Mouse (Mus musculus) layer of hippocampus, adult 11-12 months (tissue): Measurements from ENCODE around the gene Ngrn.

Source experiments
- DNase-seq: peaks from one replicate; pipeline ENCODE4 v3.0.0; 2022; ENCODE audit warnings: low spot score

The Ngrn gene

GRCm38 (mm10) chr7:80260625-80261371 lies at the start of gene Ngrn:
Gene Ngrn, plus strand, starts transcription at chr7:80261215.
- peak; percentile 86 for DNase-seq

DNA sequence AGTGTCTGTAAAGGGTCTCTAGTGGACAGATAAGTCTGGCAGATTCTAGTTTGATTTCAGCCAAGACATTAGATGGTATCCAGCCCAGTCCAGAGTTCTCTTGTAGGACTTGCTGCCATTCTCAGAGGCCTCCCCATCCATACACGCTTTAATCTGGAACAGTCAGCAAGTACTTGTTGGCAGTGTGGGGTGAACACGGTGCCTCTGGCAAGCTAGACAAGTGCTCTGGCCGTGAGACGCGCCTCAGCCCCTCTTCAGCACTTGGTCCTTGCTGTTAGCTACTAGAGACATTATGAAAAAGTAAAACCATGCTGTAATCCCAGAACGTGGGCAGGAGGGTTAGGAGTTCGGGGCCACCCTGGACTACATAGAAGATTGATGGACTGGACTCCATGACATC lies 47.4 kb upstream of the Ngrn start:
- DNase-seq = no peak

GRCm38 (mm10) chr7:80214459-80214858 lies 46.6 kb upstream of the Ngrn start:
- no peak for DNase-seq

DNA sequence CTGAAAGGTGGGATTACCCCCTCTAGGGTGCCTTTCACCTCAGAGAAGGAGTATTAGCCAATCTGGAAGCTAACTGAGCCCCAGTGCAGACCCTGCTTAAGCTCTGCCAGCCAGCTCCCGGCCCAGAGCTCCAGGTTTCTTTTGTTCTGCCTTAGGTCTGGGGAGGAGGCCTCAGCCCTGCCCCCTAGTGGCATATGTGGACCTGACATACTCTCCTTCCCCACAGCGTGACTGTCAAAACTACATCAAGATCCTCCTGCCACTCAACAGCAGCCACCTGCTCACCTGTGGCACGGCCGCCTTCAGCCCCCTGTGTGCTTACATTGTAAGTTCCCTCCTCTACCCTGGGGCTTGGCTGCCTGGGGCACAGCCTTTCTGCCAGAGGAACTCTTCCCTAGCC lies 45.6 kb upstream of the Ngrn start:
- peak; percentile 83 for DNase-seq

DNA sequence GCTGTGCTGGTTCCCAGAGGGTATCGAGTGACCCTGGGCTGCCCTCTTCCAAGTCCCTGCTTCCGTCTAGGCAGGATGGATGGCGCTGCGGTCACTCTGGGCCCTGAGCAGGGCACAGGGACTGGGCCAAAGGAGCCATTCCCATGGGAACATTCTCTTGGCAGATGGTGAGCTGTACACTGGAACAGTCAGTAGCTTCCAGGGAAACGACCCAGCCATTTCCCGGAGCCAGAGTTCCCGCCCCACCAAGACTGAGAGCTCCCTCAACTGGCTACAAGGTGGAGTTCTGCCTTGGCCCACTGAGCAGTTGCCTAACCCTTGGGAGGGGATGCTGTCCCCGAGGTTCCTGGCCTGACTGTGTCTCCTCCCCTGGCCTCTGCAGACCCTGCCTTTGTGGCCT lies 44.4 kb upstream of the Ngrn start:
- DNase-seq = no peak

DNA sequence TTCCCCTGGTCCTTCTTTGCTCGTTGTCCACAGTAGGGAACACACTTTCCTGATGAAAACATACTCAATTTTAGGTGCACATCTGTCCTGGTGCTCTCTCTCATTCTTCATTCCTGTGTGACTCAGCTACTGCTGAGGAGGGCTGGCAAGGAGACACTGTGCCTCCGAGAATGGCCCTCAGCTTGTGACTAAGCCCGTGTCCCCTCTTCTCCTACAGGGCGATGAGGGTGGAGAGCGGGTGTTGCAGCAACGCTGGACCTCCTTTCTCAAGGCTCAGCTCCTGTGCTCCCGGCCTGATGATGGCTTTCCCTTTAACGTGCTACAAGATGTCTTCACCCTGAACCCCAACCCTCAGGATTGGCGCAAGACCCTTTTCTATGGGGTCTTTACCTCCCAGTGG lies 42.3 kb upstream of the Ngrn start:
- no peak for DNase-seq

- no peak for DNase-seq
These were observed 40.7 kb upstream of the Ngrn start for GRCm38 (mm10) chr7:80220237-80220797.

DNA sequence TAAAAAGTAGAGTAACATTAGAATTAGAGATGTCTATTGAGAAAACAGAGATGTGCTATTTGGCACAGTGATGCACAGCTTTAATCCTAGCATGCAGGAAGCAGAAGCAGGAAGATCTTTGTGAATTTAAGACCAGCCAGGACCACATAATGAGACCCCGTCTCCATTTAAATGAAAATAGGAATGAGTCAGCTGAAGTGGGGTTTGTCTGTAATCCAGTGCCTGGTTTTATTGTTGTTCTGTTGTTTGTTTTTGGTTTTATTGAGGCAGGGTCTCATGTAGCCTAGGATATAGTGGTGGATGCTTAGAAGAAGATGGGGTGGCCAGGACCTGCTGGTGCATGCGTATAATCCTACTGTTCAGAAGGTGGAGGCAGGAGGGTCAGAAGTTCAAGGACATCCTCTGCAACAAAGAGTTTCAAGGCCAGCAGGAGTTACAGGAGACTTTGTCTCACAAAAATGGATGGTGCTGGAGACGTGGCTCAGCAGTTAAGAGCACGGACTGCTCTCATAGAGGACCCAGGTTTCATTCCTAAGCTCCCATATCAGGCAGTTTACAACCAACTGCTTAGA lies 39.8 kb upstream of the Ngrn start:
- DNase-seq = no peak

DNA sequence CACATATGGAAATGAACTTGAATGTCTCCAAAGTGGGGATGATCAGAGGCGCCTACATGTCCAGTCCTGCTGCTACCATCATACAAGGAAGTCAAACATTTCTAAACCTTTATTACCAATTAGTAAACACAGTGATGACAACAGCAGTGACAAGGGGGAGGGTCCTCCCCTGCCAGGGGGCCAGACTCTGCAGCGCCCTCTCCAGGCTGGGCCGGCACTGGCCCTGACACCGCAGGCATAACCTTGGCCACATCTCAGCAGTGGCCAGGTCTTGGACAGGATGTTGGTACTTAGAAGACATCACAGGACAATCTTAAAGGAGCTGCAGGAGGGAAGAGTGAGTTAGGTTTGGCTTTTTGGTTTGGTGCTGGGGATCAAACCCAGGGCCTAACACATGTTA lies 34.0 kb upstream of the Ngrn start:
- DNase-seq = no peak

- no peak for DNase-seq
These were observed 30.8 kb upstream of the Ngrn start for GRCm38 (mm10) chr7:80230196-80230595.

- no peak for DNase-seq
These were observed 29.0 kb upstream of the Ngrn start for GRCm38 (mm10) chr7:80231971-80232488.

- DNase-seq = peak; percentile 96
These were observed 28.5 kb upstream of the Ngrn start, which contains the start of the genes Cib1 and Gdpgp1 for GRCm38 (mm10) chr7:80232489-80233029. Gene Cib1, minus strand, starts transcription at chr7:80232813. Gene Gdpgp1, plus strand, starts transcription at chr7:80232865.

GRCm38 (mm10) chr7:80233799-80234198 lies 27.2 kb upstream of the Ngrn start:
- no peak for DNase-seq

DNA sequence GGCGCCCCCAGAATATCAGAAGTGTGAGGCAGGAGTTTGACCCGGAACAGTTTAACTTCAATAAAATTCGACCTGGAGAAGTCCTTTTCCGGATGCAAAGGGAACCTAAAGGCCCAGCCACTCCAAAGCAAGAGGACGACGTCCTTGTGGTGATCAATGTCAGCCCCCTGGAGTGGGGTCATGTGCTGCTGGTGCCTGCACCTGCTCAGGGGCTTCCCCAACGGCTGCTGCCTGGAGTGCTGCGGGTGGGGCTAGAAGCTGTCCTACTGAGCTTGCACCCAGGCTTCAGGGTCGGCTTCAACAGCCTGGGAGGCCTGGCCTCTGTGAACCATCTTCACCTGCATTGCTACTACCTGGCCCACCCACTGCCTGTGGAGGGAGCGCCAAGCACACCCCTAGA lies 22.5 kb upstream of the Ngrn start:
- no peak for DNase-seq

DNA sequence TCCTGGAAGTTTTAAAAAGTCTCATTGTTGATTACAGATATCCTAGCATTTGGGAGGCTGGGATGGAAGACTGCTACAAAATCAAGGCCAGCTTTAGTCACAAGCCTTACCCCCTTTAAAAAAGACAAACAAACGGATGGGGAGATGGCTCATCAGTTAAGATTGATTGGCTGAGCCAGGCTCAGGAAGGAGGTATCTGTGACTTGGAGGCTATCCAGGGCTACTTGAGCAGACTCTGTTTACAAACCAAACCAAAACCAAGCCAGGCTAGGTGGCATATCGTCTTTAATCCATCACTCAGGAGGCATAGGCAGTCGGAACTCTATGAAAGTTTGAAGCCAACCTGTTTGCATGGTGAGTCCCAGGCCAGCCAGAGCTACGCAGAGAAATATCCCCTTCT lies 19.4 kb upstream of the Ngrn start:
- DNase-seq = no peak

DNA sequence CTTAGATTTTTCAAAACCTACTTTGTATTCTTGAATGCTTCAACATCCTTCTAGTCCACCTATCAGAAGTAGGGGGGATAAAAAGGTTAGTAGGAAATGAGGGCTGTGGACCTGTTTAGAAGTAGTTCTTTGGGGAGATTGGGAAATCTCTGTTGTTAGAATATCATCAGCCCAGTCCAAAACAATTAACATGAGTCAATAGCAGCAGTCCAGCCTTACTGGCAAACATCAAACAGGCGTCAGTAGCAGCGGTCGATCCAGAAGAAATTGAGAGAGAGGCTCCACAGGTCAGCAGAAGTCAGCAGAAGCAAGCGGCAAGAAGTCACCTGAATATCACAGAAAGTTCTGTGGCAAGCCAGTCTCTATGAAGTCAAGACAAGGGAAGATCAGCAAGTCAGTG lies 16.2 kb upstream of the Ngrn start:
- DNase-seq = no peak

DNA sequence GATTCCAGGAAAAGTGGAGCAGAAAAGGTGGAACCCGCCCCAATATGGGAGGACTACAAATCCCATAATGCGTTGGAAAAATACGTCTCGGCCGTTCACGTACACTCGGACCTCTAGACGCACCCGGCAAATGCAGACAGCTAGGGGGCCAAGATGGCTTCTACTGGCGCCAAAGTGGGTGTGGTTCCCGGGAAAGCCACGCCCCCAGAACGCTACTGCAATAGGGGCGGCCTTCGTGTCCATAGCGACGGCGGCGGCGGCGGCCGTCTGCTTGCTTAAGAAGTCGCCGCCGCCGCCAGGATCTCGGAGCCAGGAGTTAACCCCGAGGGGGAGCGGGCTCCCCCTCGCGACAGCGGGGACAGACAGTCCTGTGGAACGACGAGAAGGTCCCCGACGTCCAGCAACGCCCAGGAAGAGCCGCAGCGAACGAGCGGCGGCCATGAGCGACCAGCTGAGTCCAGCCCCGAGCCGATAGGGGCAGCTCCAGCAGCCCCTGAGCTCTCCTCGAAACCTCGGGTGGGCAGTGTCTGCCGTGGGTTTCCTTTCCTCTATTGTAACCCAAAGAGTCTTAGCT lies 14.8 kb upstream of the Ngrn start, which contains the start of gene Ttll13:
Gene Ttll13, plus strand, starts transcription at position 229 of the 574 bp plus-strand sequence.
- DNase-seq = peak; percentile 97

DNA sequence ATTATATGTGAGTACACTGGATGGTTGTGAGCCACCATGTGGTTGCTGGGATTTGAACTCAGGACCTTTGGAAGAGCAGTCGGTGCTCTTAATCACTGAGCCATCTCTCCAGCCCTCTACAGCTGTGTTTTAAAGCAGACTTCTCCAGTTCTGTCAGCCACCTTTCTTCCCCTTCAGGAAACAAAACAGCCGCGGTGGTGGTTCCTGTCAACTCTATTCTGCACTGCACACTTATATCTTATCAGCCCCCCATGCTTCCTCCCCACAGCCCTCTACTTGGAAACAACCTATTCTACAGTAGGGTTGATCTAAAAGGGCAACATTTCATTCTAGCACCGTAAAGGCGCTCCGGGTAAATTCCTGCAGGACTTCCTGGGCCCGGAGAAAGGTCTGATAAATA lies 14.2 kb upstream of the Ngrn start:
- no peak for DNase-seq

GRCm38 (mm10) chr7:80252437-80252836 lies 8.6 kb upstream of the Ngrn start:
- DNase-seq = no peak

GRCm38 (mm10) chr7:80252886-80253285 lies 8.1 kb upstream of the Ngrn start:
- no peak for DNase-seq

DNA sequence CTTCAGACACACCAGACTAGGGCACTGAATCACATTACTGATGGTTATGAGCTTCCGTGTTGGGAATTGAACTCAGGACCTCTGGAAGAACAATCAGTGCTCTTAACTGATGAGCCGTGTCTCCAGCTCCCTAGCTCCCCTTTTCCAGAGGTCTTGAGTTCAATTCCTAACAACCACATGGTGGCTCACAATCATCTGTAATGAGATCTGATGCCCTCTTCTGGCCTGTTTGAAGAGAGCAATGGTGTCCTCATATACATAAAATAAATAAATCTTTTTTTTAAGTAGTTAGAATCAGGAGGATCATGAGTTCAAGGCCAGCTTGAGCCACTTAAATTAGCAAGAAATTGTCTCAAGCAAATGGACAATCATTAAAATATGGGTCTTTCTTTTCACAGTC lies 5.0 kb upstream of the Ngrn start:
- no peak for DNase-seq

- DNase-seq = no peak
These were observed 3.3 kb upstream of the Ngrn start for GRCm38 (mm10) chr7:80257706-80258105.
